Mouse (Mus musculus) limb, embryonic 13.5 days (tissue): ENCODE data around the gene Klhl22. TPM values are rescaled to one million over a fixed set of nuclear protein-coding genes. Genes with fewer than 3 reads are reported as not detected.
A peak's percentile ranks its signal among the peaks of the same experiment; 100 is the strongest.

Experiments used
- ATAC-seq: fragments of 200-750 bp; cut with Nextera tagmentation; 2 replicates; pipeline ENCODE4 v1.8.0; 2017; ENCODE audit warnings: low read depth, moderate number of reproducible peaks, moderate TSS enrichment; ENCODE audit not compliant: low FRiP score
- H3K27ac ChIP-seq: fragments of 300-500 bp; sonication (generic); 2 replicates; pipeline ENCODE4 v1.5.1; 2015; ENCODE audit warnings: inconsistent platforms, mild to moderate bottlenecking, moderate library complexity
- H3K27me3 ChIP-seq: fragments of 300-500 bp; sonication (generic); 2 replicates; pipeline ENCODE4 v1.6.1; 2015; ENCODE audit warnings: mild to moderate bottlenecking, inconsistent platforms
- H3K36me3 ChIP-seq: fragments of 300-500 bp; sonication (generic); 2 replicates; pipeline ENCODE4 v1.6.1; 2015; ENCODE audit warnings: inconsistent platforms, mild to moderate bottlenecking, moderate library complexity
- H3K4me1 ChIP-seq: fragments of 300-500 bp; sonication (generic); 2 replicates; pipeline ENCODE4 v1.6.1; 2015; ENCODE audit warnings: inconsistent platforms
- H3K4me2 ChIP-seq: fragments of 300-500 bp; sonication (generic); replicated peaks from 2 replicates; pipeline ENCODE4 v1.6.1; 2015; ENCODE audit warnings: inconsistent platforms, mild to moderate bottlenecking, moderate library complexity
- H3K4me3 ChIP-seq: fragments of 300-500 bp; sonication (generic); 2 replicates; pipeline ENCODE4 v1.5.1; 2015; ENCODE audit warnings: moderate library complexity, mild to moderate bottlenecking, inconsistent platforms
- H3K9ac ChIP-seq: fragments of 300-500 bp; sonication (generic); 2 replicates; pipeline ENCODE4 v1.6.1; 2015; ENCODE audit warnings: mild to moderate bottlenecking, inconsistent platforms
- H3K9me3 ChIP-seq: fragments of 300-500 bp; sonication (generic); 2 replicates; pipeline ENCODE4 v1.6.1; 2016; ENCODE audit warnings: inconsistent platforms
- WGBS: fragments of 180-500 bp; shearing (Covaris S2); methylation state at CpG from one replicate; pipeline ENCODE4 v1.1.7; 2015; 5-methylcytosine and 5-hydroxymethylcytosine counted together
- polyA plus RNA-seq: library from polyadenylated mRNA; unstranded; fragments of >200 nt; fragmentation: Nextera tagmentation; extraction: Ambion mirVana; gene quantifications from 2 replicates; pipeline ENCODE4 v1.2.1, GENCODE M21; 2015

Klhl22 gene
- polyA plus RNA-seq, 1 experiment from 2014 or later, result 106 TPM

DNA sequence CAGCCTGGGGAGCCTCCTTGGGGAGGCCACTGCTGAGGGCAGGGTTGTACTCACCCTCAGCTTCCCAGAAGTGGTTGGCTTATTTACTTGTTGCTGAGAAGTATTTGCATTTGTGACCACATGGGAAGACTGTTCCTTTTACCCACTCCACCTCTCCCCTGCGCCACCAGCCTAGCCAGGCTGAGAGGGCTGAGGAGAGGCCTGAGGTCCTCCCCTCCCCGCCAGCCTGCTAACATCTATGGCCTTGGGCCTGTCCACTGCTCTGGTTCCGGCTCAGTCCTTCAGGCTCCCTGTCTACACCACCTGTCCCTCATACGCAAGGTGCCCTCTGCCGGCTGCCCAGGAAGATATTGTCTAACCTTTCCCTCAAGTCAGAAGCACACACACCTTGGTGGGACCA, 36.2 kb downstream of the Klhl22 start:
- Histone ChIP-seq H3K4me2 (no peak overlapping the region), H3K9ac (peak overlapping the region; percentile 40; the same call in 1 of the 2 replicates)
- 52% methylated on average over 5 of the region's 5 CpGs for WGBS

GRCm38 (mm10) chr16:17796519-17796918, 37.1 kb downstream of the Klhl22 start:
- Histone ChIP-seq H3K36me3 (peaks cover 29% of the 10 kb centered on the region), H3K4me2 (peak overlapping the region; percentile 75), H3K4me3 (peak overlapping the region; percentile 93), H3K9ac (peak overlapping the region; percentile 97), H3K27ac (peak overlapping the region; percentile 98), H3K9me3 (no peaks in the 10 kb centered on the region), H3K4me1 (peaks cover 48% of the 10 kb centered on the region), H3K27me3 (peaks cover 10% of the 10 kb centered on the region; the same call in 1 of the 2 replicates)
- ATAC-seq, result no peak

More for the DNA sequence above, 36.2 kb downstream of the Klhl22 start:
- no peak overlapping the region for H3K4me3 ChIP-seq
- ATAC-seq, result no peak
- peaks cover 9% of the 10 kb centered on the region; the same call in 1 of the 2 replicates for H3K27me3 ChIP-seq
- peaks cover 39% of the 10 kb centered on the region for H3K4me1 ChIP-seq
- H3K9me3 ChIP-seq, result no peaks in the 10 kb centered on the region
- H3K36me3 ChIP-seq, result peaks cover 38% of the 10 kb centered on the region
- H3K27ac ChIP-seq, result peak overlapping the region; percentile 98; the same call in 1 of the 2 replicates

- H3K27ac ChIP-seq, result peak within 1 kb of the TSS; percentile 98
- H3K9ac ChIP-seq, result peak within 1 kb of the TSS; percentile 97
- peaks cover 22% of the 10 kb centered on the region for H3K36me3 ChIP-seq
- H3K4me2 ChIP-seq, result peak within 1 kb of the TSS; percentile 75
- peaks cover 17% of the 10 kb centered on the region for H3K27me3 ChIP-seq
- H3K4me1 ChIP-seq, result peaks cover 54% of the 10 kb centered on the region
- WGBS, result under 1% methylated on average over 63 of the region's 81 CpGs
- H3K4me3 ChIP-seq, result peak within 1 kb of the TSS; percentile 93
- no peaks in the 10 kb centered on the region for H3K9me3 ChIP-seq
- ATAC-seq, result peak; percentile 79
Measured at GRCm38 (mm10) chr16:17796971-17797811, 37.8 kb downstream of the Klhl22 start, which contains the start of gene Scarf2. Scarf2 (plus strand) TSS chr16:17797282.

- Histone ChIP-seq H3K4me2 (peak overlapping the region; percentile 75), H3K36me3 (peaks cover 18% of the 10 kb centered on the region), H3K27ac (peak overlapping the region; percentile 98), H3K9me3 (no peaks in the 10 kb centered on the region), H3K9ac (peak overlapping the region; percentile 97), H3K27me3 (peaks cover 23% of the 10 kb centered on the region), H3K4me1 (peaks cover 61% of the 10 kb centered on the region), H3K4me3 (peak overlapping the region; percentile 93)
- ATAC-seq, result peak; percentile 19; the same call in 1 of the 2 replicates
- WGBS, result 1% methylated on average over 29 of the region's 29 CpGs
Measured at GRCm38 (mm10) chr16:17797812-17798311, 38.4 kb downstream of the Klhl22 start.

GRCm38 (mm10) chr16:17798321-17799180, 39.1 kb downstream of the Klhl22 start:
- no peaks in the 10 kb centered on the region for H3K9me3 ChIP-seq
- peaks cover 68% of the 10 kb centered on the region for H3K4me1 ChIP-seq
- peaks cover 18% of the 10 kb centered on the region for H3K36me3 ChIP-seq
- peak overlapping the region; percentile 98 for H3K27ac ChIP-seq
- peak overlapping the region; percentile 75 for H3K4me2 ChIP-seq
- H3K9ac ChIP-seq, result peak overlapping the region; percentile 97
- ATAC-seq, result peak; percentile 54
- 2% methylated on average over 36 of the region's 45 CpGs for whole genome bisulfite sequencing
- peak overlapping the region; percentile 93 for H3K4me3 ChIP-seq
- H3K27me3 ChIP-seq, result peaks cover 30% of the 10 kb centered on the region

GRCm38 (mm10) chr16:17799584-17799983, 40.2 kb downstream of the Klhl22 start:
- Histone ChIP-seq H3K4me2 (peak overlapping the region; percentile 75), H3K4me1 (peaks cover 78% of the 10 kb centered on the region), H3K27me3 (peaks cover 39% of the 10 kb centered on the region), H3K27ac (no peak overlapping the region), H3K9ac (peak overlapping the region; percentile 35; the same call in 1 of the 2 replicates), H3K36me3 (peaks cover 19% of the 10 kb centered on the region), H3K9me3 (no peaks in the 10 kb centered on the region), H3K4me3 (peak overlapping the region; percentile 93)
- no peak for ATAC-seq

- H3K27ac ChIP-seq, result no peak overlapping the region
- no peak for ATAC-seq
- peak overlapping the region; percentile 40 for H3K9ac ChIP-seq
- peak overlapping the region; percentile 63 for H3K4me2 ChIP-seq
- peak overlapping the region; percentile 37 for H3K4me3 ChIP-seq
- H3K9me3 ChIP-seq, result no peaks in the 10 kb centered on the region
- H3K27me3 ChIP-seq, result peaks cover 51% of the 10 kb centered on the region
- peaks cover 37% of the 10 kb centered on the region for H3K36me3 ChIP-seq
- peaks cover 84% of the 10 kb centered on the region for H3K4me1 ChIP-seq
- 11% methylated on average over 7 of the region's 7 CpGs for WGBS
Measured at GRCm38 (mm10) chr16:17801777-17802455, 42.5 kb downstream of the Klhl22 start.

GRCm38 (mm10) chr16:17802456-17802838, 43.0 kb downstream of the Klhl22 start:
- peak overlapping the region; percentile 67 for H3K9ac ChIP-seq
- H3K36me3 ChIP-seq, result peaks cover 42% of the 10 kb centered on the region
- peak overlapping the region; percentile 63 for H3K4me2 ChIP-seq
- 12% methylated on average over 18 of the region's 18 CpGs for WGBS
- H3K4me3 ChIP-seq, result peak overlapping the region; percentile 37
- H3K27me3 ChIP-seq, result peaks cover 51% of the 10 kb centered on the region
- peaks cover 88% of the 10 kb centered on the region for H3K4me1 ChIP-seq
- H3K27ac ChIP-seq, result no peak overlapping the region
- ATAC-seq, result no peak
- H3K9me3 ChIP-seq, result no peaks in the 10 kb centered on the region

DNA sequence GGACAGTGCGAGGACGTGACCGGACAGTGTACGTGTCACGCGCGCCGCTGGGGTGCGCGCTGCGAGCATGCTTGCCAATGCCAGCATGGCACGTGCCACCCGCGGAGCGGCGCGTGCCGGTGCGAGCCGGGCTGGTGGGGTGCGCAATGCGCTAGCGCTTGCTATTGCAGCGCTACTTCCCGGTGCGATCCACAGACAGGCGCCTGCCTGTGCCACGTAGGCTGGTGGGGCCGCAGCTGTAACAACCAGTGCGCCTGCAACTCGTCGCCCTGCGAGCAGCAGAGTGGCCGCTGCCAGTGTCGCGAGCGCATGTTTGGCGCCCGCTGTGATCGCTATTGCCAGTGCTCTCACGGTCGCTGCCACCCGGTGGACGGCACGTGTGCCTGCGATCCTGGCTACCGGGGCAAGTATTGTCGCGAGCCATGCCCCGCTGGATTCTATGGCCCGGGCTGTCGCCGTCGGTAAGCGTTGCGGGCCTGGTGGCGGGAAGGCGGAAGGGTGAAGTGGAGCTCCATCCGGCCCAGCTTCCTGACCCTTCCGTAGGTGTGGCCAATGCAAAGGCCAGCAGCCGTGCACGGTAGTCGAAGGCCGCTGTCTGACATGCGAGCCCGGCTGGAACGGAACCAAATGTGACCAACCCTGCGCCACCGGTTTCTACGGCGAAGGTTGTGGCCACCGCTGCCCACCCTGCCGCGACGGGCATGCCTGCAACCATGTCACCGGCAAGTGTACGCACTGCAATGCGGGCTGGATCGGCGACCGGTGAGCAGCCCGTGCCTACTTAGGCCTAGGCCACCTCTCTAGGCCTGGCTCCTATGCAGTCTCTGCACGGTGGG, 43.6 kb downstream of the Klhl22 start:
- no peaks in the 10 kb centered on the region for H3K9me3 ChIP-seq
- no peak for ATAC-seq
- H3K4me2 ChIP-seq, result peak overlapping the region; percentile 63
- peak overlapping the region; percentile 37 for H3K4me3 ChIP-seq
- peaks cover 51% of the 10 kb centered on the region for H3K27me3 ChIP-seq
- H3K9ac ChIP-seq, result peak overlapping the region; percentile 67
- H3K36me3 ChIP-seq, result peaks cover 48% of the 10 kb centered on the region
- 6% methylated on average over 83 of the region's 83 CpGs for WGBS
- peaks cover 94% of the 10 kb centered on the region for H3K4me1 ChIP-seq
- no peak overlapping the region for H3K27ac ChIP-seq

- Histone ChIP-seq H3K27ac (no peak overlapping the region; the same call in 1 of the 2 replicates), H3K4me2 (peak overlapping the region; percentile 63), H3K4me1 (peaks cover 98% of the 10 kb centered on the region), H3K36me3 (peaks cover 54% of the 10 kb centered on the region), H3K4me3 (peak overlapping the region; percentile 37), H3K27me3 (peaks cover 51% of the 10 kb centered on the region), H3K9me3 (no peaks in the 10 kb centered on the region), H3K9ac (peak overlapping the region; percentile 67)
- ATAC-seq, result no peak
- WGBS, result 21% methylated on average over 33 of the region's 33 CpGs
Measured at GRCm38 (mm10) chr16:17803675-17804448, 44.4 kb downstream of the Klhl22 start.
